Mouse (Mus musculus) CH12.LX (cell line): ENCODE data around the gene Hist2h3c1.

Source experiments
- BHLHE40 ChIP-seq: IDR thresholded peaks from 2 replicates; pipeline ENCODE4 v1.6.1; 2011; ENCODE audit warnings: mild to moderate bottlenecking, low read depth, low read length, improper control_type of control experiment
- CHD1 ChIP-seq: IDR thresholded peaks from 2 replicates; pipeline ENCODE4 v1.6.1; 2012; ENCODE audit warnings: low read depth, low read length, improper control_type of control experiment, inconsistent platforms
- CHD2 ChIP-seq: IDR thresholded peaks from 2 replicates; pipeline ENCODE4 v1.6.1; 2011; ENCODE audit warnings: low read length, improper control_type of control experiment
- CTCF ChIP-seq, 2 experiments: IDR thresholded peaks in 1 of 2; conservative IDR thresholded peaks in 1 of 2; 2 replicates each; pipeline ENCODE4 v1.5.1; 2011 to 2012; ENCODE audit warnings: low read depth in 2 of 2, low read length in 2 of 2, improper control_type of control experiment in 1 of 2, inconsistent platforms in 1 of 2, mild to moderate bottlenecking in 1 of 2, moderate library complexity in 1 of 2
- E2F4 ChIP-seq: IDR thresholded peaks from 2 replicates; pipeline ENCODE4 v1.6.1; 2011; ENCODE audit warnings: low read depth, low read length, improper control_type of control experiment; ENCODE audit not compliant: insufficient replicate concordance
- JUN ChIP-seq: IDR thresholded peaks from 2 replicates; pipeline ENCODE4 v1.6.1; 2011; ENCODE audit warnings: low read depth, mild to moderate bottlenecking, low read length, improper control_type of control experiment, moderate library complexity; ENCODE audit not compliant: insufficient read depth
- MAFK ChIP-seq: IDR thresholded peaks from 2 replicates; pipeline ENCODE4 v1.6.1; 2011; ENCODE audit warnings: low read length, improper control_type of control experiment; ENCODE audit not compliant: insufficient replicate concordance
- MYC ChIP-seq: IDR thresholded peaks from 2 replicates; pipeline ENCODE4 v1.6.1; 2011; ENCODE audit warnings: low read depth, mild to moderate bottlenecking, improper control_type of control experiment, low read length
- NRF1 ChIP-seq: IDR thresholded peaks from 2 replicates; pipeline ENCODE4 v1.6.1; 2014; ENCODE audit warnings: low read depth, mild to moderate bottlenecking, inconsistent platforms, low read length, improper control_type of control experiment, moderate library complexity
- POLR2A ChIP-seq: IDR thresholded peaks from 2 replicates; pipeline ENCODE4 v1.6.1; 2011; ENCODE audit warnings: low read depth, mild to moderate bottlenecking, improper control_type of control experiment, low read length
- ZKSCAN1 ChIP-seq: IDR thresholded peaks from 2 replicates; pipeline ENCODE4 v1.6.1; 2012; ENCODE audit warnings: low read depth, inconsistent platforms, low read length, improper control_type of control experiment, borderline replicate concordance
- ZNF384 ChIP-seq: IDR thresholded peaks from 2 replicates; pipeline ENCODE4 v1.6.1; 2012; ENCODE audit warnings: low read depth, low read length, improper control_type of control experiment, inconsistent platforms

DNA sequence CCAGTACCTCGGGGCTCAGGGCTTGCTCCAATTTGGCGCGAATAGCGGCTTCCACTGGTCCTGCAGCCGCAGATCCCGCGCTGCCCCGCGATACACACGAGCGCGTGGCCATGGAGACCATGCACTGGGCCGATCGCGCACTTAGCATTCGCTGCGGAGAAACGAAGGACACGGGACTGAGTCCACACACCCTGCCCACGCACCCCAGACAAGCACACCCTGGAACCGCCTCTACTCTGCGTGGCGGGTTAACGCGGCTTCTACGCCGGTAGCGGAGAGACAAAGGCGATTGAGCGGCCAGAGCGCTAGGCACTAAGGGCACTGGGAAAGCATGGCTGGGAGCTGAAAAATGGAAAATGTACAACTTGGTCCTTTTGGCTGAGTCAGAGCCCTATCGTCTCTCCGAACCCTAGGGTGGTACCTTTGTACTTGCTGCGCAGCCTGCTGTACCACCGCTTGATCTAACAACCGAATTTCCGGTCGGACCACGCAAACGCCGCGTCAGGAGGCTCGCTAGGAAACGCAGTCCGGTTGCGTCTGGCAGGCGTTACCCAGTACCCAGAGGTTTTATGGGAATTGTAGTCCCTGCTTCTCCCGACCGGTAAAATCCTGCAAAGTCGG is 49.2 kb upstream of the Hist2h3c1 start:
- TF ChIP-seq E2F4: no peak
- no peak for TF ChIP-seq CTCF (conservative IDR thresholded peaks at IDR 0.05 in 1 of 2, IDR thresholded peaks at IDR 0.05 in 1 of 2; ENCODE audit: low read depth in 2 of 2, low read length in 2 of 2)
- no peak for TF ChIP-seq JUN
- TF ChIP-seq NRF1: no peak; the same call in 1 of the 2 replicates
- peak; percentile 71; the same call in 1 of the 2 replicates for TF ChIP-seq CHD2
- peak; percentile 80 for TF ChIP-seq POLR2A
- TF ChIP-seq CHD1: no peak
- no peak for TF ChIP-seq ZKSCAN1
- TF ChIP-seq MAFK: no peak
- TF ChIP-seq ZNF384: no peak
- no peak for TF ChIP-seq BHLHE40
- TF ChIP-seq MYC: no peak
